Mouse (Mus musculus): Measurements from ENCODE around the gene Stk11. TPM values are rescaled to one million over a fixed set of nuclear protein-coding genes. Genes with fewer than 3 reads are reported as not detected.

Gene Stk11
- polyA plus RNA-seq, 1 experiment = 124 TPM

DNA sequence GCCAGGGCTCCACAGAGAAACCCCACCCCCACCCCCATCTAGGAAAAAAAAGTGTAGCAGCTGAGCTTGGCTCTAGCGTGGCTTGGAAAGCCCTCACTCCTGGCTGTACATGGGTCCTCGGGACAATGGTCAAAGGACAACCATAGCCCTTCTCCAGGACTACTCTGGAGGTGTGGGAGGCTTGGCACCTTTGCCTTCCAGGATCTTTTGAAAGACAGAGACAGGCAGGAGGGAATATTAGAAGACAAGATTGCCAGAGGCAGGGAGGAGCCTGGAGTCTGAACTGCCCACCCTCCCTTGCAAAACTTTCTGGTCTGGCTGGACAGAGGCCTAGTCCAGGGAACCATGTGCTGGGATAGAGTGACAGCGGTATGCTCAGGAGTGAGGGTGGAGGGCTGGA is 20.9 kb upstream of the Stk11 start:
- H3K36me3 ChIP-seq (ENCODE audit: control insufficient read depth, insufficient read depth, low read length) = peaks cover 20% of the 10 kb centered on the region
- TF ChIP-seq POLR2A (IDR thresholded peaks at IDR 0.05; ENCODE audit: low read depth, low read length) (no peak), CTCF (IDR thresholded peaks at IDR 0.05; ENCODE audit: extremely low read depth, insufficient read length, insufficient replicate concordance, low read depth, low read length) (no peak)
- WGBS = 63% methylated on average over 3 of the region's 3 CpGs
- no peak overlapping the region for H3K4me3 ChIP-seq (ENCODE audit: low read depth, low read length)
- peaks cover 38% of the 10 kb centered on the region for H3K4me1 ChIP-seq (ENCODE audit: control insufficient read depth, insufficient read depth, insufficient read length, low read length)
- H3K27me3 ChIP-seq (ENCODE audit: control insufficient read depth, insufficient read depth, low read length) = no peaks in the 10 kb centered on the region
- 0 out of 2 replicates have a peak overlapping the region, but pooled peaks have one; percentile 6 for H3K27ac ChIP-seq (ENCODE audit: insufficient read depth, low read depth, low read length)

DNA sequence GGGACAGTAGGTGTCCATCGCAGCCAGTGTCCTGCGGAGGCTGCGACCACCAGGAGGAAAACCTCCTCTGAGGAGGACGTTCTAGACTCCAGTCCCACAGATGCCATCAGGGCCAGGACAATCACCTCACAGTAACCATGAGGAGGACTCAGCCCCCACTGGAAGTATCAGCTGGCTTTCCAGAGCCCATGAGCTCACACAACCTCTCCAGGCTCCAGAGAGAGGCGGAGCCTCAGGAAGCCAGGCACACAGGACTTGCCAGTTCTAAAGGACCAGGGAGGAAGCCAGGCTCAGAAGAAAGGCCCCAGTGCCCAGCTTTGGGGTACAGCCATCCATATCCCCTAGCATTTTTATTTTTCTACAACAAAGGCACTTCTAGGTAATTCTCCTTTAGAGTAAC is 20.1 kb upstream of the Stk11 start:
- Histone ChIP-seq H3K27ac (ENCODE audit: insufficient read depth, low read depth, low read length) (no peak overlapping the region), H3K27me3 (ENCODE audit: control insufficient read depth, insufficient read depth, low read length) (no peaks in the 10 kb centered on the region), H3K36me3 (ENCODE audit: control insufficient read depth, insufficient read depth, low read length) (peaks cover 16% of the 10 kb centered on the region), H3K4me1 (ENCODE audit: control insufficient read depth, insufficient read depth, insufficient read length, low read length) (peaks cover 47% of the 10 kb centered on the region), H3K4me3 (ENCODE audit: low read depth, low read length) (no peak overlapping the region)
- 92% methylated on average over 5 of the region's 5 CpGs for WGBS
- TF ChIP-seq POLR2A (IDR thresholded peaks at IDR 0.05; ENCODE audit: low read depth, low read length) = no peak
- no peak for TF ChIP-seq CTCF (IDR thresholded peaks at IDR 0.05; ENCODE audit: extremely low read depth, insufficient read length, insufficient replicate concordance, low read depth, low read length)

DNA sequence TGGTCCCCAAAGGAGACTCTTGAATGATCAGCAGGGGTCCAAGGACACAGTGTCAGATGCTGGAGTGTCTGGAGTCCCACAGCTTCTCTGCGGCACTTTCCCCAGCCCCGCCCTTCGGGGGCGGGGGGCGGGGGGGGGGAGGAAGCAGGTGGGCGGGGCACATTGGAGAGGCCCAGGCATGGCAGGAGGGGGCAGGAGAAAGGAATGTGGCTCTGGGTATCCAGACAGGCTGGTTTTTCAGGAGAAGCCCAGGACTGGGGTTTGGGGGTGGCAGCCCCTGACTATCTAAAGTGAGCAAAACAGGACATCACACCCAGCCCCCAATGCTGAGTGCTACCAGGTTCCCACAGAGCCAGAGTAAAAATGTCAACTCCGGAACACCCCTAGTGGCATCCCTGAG is 18.3 kb upstream of the Stk11 start:
- Histone ChIP-seq H3K4me1 (ENCODE audit: control insufficient read depth, insufficient read depth, insufficient read length, low read length) (peaks cover 51% of the 10 kb centered on the region), H3K27me3 (ENCODE audit: control insufficient read depth, insufficient read depth, low read length) (no peaks in the 10 kb centered on the region), H3K27ac (ENCODE audit: insufficient read depth, low read depth, low read length) (0 out of 2 replicates have a peak overlapping the region, but pooled peaks have one; percentile 9), H3K36me3 (ENCODE audit: control insufficient read depth, insufficient read depth, low read length) (peaks cover 13% of the 10 kb centered on the region; the same call in 1 of the 2 replicates), H3K4me3 (ENCODE audit: low read depth, low read length) (peak overlapping the region; percentile 0; the same call in 1 of the 2 replicates)
- WGBS = 17% methylated on average over 7 of the region's 7 CpGs
- TF ChIP-seq POLR2A (IDR thresholded peaks at IDR 0.05; ENCODE audit: low read depth, low read length) = no peak
- TF ChIP-seq CTCF (IDR thresholded peaks at IDR 0.05; ENCODE audit: extremely low read depth, insufficient read length, insufficient replicate concordance, low read depth, low read length) = no peak

DNA sequence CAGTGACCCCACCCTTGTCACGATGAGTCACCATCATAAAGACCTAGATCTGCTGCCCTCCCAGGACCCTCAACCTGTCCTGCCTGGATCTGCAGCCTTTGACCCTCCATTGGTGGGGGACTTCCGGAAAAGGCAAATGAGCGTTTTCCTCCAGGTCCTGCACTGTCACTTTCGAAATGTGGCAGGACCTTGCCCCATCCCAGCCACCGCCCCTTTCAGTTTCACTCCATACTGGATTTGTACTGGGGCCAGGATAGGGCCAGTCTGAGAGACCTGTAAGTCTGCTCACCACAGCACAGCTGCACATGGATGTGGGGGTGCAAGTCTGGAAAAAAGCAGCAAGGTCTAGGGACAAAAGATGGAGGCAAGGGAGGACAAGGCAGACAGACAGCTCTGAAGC is 17.0 kb upstream of the Stk11 start:
- peak overlapping the region; percentile 90 for H3K27ac ChIP-seq (ENCODE audit: insufficient read depth, low read depth, low read length)
- H3K4me1 ChIP-seq (ENCODE audit: control insufficient read depth, insufficient read depth, insufficient read length, low read length) = peaks cover 53% of the 10 kb centered on the region
- peaks cover 12% of the 10 kb centered on the region; the same call in 1 of the 2 replicates for H3K36me3 ChIP-seq (ENCODE audit: control insufficient read depth, insufficient read depth, low read length)
- 9% methylated on average over 5 of the region's 5 CpGs for WGBS
- H3K4me3 ChIP-seq (ENCODE audit: low read depth, low read length) = peak overlapping the region; percentile 29
- TF ChIP-seq POLR2A (IDR thresholded peaks at IDR 0.05; ENCODE audit: low read depth, low read length) = peak; percentile 44; the same call in 1 of the 2 replicates
- no peak for TF ChIP-seq CTCF (IDR thresholded peaks at IDR 0.05; ENCODE audit: extremely low read depth, insufficient read length, insufficient replicate concordance, low read depth, low read length)
- no peaks in the 10 kb centered on the region for H3K27me3 ChIP-seq (ENCODE audit: control insufficient read depth, insufficient read depth, low read length)

DNA sequence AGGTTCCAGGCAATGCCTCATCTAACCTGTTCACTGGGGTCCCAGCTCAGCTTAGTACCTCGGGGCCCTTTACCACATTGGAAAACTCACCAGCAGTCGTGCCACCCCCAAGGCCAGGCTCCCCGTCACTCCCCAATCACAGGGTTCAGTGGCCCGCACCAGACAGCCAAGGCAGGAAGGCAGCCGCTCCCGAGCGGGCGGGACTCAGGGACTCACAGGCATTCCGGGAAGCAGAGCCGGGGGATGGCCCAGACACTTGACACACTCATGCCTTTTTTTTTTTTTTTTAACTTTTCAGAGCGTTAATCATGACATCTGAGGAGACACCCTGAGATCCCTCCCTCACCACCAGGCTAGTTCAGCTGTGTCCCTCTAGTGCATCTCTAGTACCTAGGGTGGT is 14.6 kb upstream of the Stk11 start:
- H3K4me3 ChIP-seq (ENCODE audit: low read depth, low read length) = peak overlapping the region; percentile 73
- H3K27ac ChIP-seq (ENCODE audit: insufficient read depth, low read depth, low read length) = peak overlapping the region; percentile 90
- no peak for TF ChIP-seq CTCF (IDR thresholded peaks at IDR 0.05; ENCODE audit: extremely low read depth, insufficient read length, insufficient replicate concordance, low read depth, low read length)
- peaks cover 9% of the 10 kb centered on the region; the same call in 1 of the 2 replicates for H3K36me3 ChIP-seq (ENCODE audit: control insufficient read depth, insufficient read depth, low read length)
- 14% methylated on average over 11 of the region's 11 CpGs for WGBS
- peaks cover 53% of the 10 kb centered on the region for H3K4me1 ChIP-seq (ENCODE audit: control insufficient read depth, insufficient read depth, insufficient read length, low read length)
- no peaks in the 10 kb centered on the region for H3K27me3 ChIP-seq (ENCODE audit: control insufficient read depth, insufficient read depth, low read length)

DNA sequence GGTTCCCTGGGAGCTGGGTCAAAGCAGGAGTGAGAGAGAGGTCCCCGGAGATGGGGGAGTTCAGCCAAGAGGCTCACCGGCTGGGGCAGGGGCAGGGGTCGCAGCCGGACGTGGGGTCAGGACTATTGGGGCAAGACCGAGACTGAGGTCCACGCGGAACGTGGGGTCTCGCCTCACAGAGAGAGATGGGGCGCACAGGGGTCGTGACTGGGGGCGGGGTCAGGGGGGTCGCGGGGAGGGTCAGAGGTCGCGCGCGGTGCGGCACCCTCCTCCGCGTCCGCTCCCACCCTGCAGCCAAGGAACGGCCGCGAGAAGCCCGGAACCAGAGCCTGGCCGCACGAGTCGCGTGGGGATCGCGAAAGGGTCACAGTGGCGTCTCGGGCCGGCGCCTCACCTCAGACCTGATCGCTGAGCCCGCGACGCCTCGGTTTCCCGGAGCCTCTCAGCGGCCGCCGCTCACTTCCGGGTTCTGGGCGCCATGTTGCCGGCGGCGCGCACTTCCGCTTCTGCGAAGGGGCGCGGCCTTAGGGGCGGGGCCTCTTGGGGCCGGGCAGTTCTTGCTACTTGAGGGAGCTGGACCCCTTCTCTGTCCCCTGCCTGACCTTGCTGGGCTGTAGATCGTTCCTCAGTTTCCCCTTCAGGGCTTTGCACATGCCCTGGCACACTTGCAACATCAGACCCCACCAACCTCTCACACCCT is 13.2 kb upstream of the Stk11 start:
- Histone ChIP-seq H3K27me3 (ENCODE audit: control insufficient read depth, insufficient read depth, low read length) (no peaks in the 10 kb centered on the region), H3K4me1 (ENCODE audit: control insufficient read depth, insufficient read depth, insufficient read length, low read length) (peaks cover 44% of the 10 kb centered on the region), H3K4me3 (ENCODE audit: low read depth, low read length) (peak overlapping the region; percentile 73), H3K27ac (ENCODE audit: insufficient read depth, low read depth, low read length) (peak overlapping the region; percentile 90), H3K36me3 (ENCODE audit: control insufficient read depth, insufficient read depth, low read length) (no peaks in the 10 kb centered on the region)
- WGBS = under 1% methylated on average over 59 of the region's 59 CpGs
- no peak for TF ChIP-seq CTCF (IDR thresholded peaks at IDR 0.05; ENCODE audit: extremely low read depth, insufficient read length, insufficient replicate concordance, low read depth, low read length)
- peak; percentile 91 for TF ChIP-seq POLR2A (IDR thresholded peaks at IDR 0.05; ENCODE audit: low read depth, low read length)

DNA sequence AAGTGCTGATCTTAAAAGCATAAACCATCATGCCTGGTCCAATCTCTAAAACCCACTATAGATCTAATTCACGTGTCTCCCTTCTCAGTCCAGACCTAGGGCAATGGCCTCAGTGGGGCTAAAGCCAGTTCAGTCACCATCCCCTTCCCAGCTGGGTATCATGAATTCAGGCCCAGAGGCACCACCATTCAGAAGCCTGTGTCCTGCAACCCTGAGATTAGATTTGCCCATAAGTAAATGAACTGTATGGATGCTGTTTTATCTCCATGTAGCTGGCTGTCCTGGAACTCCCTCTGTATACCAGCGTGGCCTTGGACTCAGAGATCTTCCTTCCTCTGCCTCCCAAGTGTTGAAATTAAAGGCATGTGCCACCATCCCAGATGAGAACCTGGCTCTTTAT is 12.6 kb upstream of the Stk11 start:
- H3K4me1 ChIP-seq (ENCODE audit: control insufficient read depth, insufficient read depth, insufficient read length, low read length) = peaks cover 39% of the 10 kb centered on the region
- no peaks in the 10 kb centered on the region for H3K36me3 ChIP-seq (ENCODE audit: control insufficient read depth, insufficient read depth, low read length)
- no peak overlapping the region for H3K4me3 ChIP-seq (ENCODE audit: low read depth, low read length)
- no peaks in the 10 kb centered on the region for H3K27me3 ChIP-seq (ENCODE audit: control insufficient read depth, insufficient read depth, low read length)
- peak overlapping the region; percentile 18; the same call in 1 of the 2 replicates for H3K27ac ChIP-seq (ENCODE audit: insufficient read depth, low read depth, low read length)
- no peak for TF ChIP-seq CTCF (IDR thresholded peaks at IDR 0.05; ENCODE audit: extremely low read depth, insufficient read length, insufficient replicate concordance, low read depth, low read length)
- WGBS = 80% methylated on average over 2 of the region's 2 CpGs
